Mouse (Mus musculus): ENCODE results near the gene Vti1b. TPM values are rescaled to one million over a fixed set of nuclear protein-coding genes. Genes with fewer than 3 reads are reported as not detected.
"Not testable (repeated sequence)": the region's sequence is repeated elsewhere in the genome, so short reads cannot be mapped to it uniquely, and the experiment has no call there.

Gene Vti1b
- polyA plus RNA-seq, 1 experiment from 2014 or later = 30.6 TPM

DNA sequence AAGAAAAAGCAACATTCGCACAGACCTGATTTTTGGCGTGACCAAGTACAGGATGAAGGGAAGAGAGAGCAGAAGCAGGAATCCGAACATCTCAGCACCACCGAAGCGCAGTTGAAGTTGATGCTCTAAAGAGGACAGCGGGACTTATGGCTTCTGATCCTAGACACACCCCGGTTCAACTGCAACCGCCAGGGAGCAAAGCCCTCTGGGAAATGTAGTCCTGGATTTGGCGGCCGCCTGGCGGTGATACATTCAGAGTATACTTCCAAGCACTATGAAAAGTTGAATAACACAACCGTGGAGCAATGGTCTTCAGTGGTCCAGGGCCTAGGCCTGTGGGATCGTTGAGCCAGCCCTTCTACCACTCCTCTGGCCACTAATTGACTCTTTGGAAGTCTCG, 19.2 kb upstream of the Vti1b start:
- peak overlapping the region; percentile 71 for H3K27ac ChIP-seq (ENCODE audit: low read length)
- whole genome bisulfite sequencing (ENCODE audit: insufficient replicate concordance) = 4% methylated on average over 14 of the region's 14 CpGs
- H3K4me1 ChIP-seq (ENCODE audit: control insufficient read depth, low read depth, low read length) = peaks cover 15% of the 10 kb centered on the region
- ATAC-seq (ENCODE audit: low read depth) = peak; percentile 77
- H3K27me3 ChIP-seq (ENCODE audit: control insufficient read depth, insufficient read depth, low read depth, low read length) = no peaks in the 10 kb centered on the region
- peak overlapping the region; percentile 68 for H3K4me3 ChIP-seq (ENCODE audit: low read depth, low read length)
- peaks cover 5% of the 10 kb centered on the region for H3K36me3 ChIP-seq (ENCODE audit: control insufficient read depth, insufficient read depth)
- H3K9me3 ChIP-seq (replicated peaks; ENCODE audit: control insufficient read depth, low read length) = no peaks in the 10 kb centered on the region
- peak overlapping the region; percentile 95 for H3K4me2 ChIP-seq (ENCODE audit: low read depth, low read length)
- H3K9ac ChIP-seq (ENCODE audit: low read depth, low read length) = peak overlapping the region; percentile 71

DNA sequence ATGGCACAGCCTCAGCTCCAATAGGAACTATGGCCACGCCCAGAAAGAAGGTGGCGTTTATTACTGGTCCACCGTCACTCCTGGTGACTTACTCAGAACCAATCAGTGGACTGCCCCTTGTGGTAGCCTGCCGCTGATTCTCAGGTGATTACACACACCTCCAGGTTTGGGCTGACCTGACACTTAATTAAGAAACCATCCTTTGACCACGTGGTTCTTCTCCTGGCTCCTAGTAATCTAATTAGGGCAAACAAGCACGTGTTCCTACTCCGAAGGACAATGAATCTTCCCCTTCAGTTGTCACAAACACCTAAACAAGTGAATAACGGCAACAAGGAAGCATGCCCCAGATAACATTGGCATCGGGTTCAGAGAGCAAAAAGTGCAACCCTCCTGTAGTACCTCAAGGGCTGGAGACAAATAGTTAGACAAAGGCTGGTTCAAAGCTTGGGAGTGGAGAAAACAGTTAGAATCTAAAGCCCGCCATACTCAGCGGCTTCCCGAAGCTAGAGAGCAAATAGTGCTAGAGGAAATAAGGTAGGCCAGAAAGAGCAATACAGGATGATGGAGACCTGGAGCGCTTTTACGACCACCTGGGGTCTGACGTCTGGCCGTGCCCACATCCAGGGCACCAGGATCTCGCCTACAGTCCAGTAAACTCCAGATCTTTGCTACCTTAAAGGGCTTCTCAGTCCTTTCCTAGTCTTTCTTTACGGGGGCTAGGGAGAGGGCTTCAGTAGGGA, 18.6 kb upstream of the Vti1b start:
- Histone ChIP-seq H3K4me1 (ENCODE audit: control insufficient read depth, low read depth, low read length) (peaks cover 15% of the 10 kb centered on the region), H3K27ac (ENCODE audit: low read length) (peak overlapping the region; percentile 71), H3K4me3 (ENCODE audit: low read depth, low read length) (peak overlapping the region; percentile 68), H3K9me3 (replicated peaks; ENCODE audit: control insufficient read depth, low read length) (no peaks in the 10 kb centered on the region), H3K9ac (ENCODE audit: low read depth, low read length) (peak overlapping the region; percentile 71), H3K36me3 (ENCODE audit: control insufficient read depth, insufficient read depth) (peaks cover 6% of the 10 kb centered on the region), H3K4me2 (ENCODE audit: low read depth, low read length) (peak overlapping the region; percentile 95), H3K27me3 (ENCODE audit: control insufficient read depth, insufficient read depth, low read depth, low read length) (no peaks in the 10 kb centered on the region)
- 1% methylated on average over 18 of the region's 18 CpGs for WGBS (ENCODE audit: insufficient replicate concordance)
- peak; percentile 97 for ATAC-seq (ENCODE audit: low read depth)

DNA sequence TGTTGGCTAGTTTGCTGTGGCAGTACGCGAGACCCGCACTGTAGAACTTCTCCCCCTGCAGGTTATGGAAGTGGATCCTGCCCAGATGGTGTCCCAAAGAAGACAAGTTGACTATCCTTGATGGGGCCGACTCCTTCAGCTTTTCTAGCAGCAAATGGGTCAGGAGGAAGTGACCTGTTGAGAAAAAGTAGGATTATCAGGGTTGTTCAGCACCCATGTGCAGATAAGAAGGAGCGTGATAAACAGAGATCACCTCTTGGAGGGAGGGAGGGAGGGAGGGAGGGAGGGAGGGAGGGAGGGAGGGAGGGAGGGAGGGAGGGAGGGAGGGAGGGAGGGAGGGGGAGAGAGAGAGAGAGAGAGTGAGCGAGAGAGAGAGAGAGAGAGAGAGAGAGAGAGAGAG, 12.7 kb upstream of the Vti1b start:
- H3K27me3 ChIP-seq (ENCODE audit: control insufficient read depth, insufficient read depth, low read depth, low read length); H3K9ac ChIP-seq (ENCODE audit: low read depth, low read length); ATAC-seq (ENCODE audit: low read depth); H3K9me3 ChIP-seq (replicated peaks; ENCODE audit: control insufficient read depth, low read length); H3K4me1 ChIP-seq (ENCODE audit: control insufficient read depth, low read depth, low read length); H3K4me2 ChIP-seq (ENCODE audit: low read depth, low read length); H3K27ac ChIP-seq (ENCODE audit: low read length); H3K4me3 ChIP-seq (ENCODE audit: low read depth, low read length): not testable (repeated sequence)
- 71% methylated on average over 5 of the region's 6 CpGs for WGBS (ENCODE audit: insufficient replicate concordance)
- H3K36me3 ChIP-seq (ENCODE audit: control insufficient read depth, insufficient read depth) = peaks cover 30% of the 10 kb centered on the region

DNA sequence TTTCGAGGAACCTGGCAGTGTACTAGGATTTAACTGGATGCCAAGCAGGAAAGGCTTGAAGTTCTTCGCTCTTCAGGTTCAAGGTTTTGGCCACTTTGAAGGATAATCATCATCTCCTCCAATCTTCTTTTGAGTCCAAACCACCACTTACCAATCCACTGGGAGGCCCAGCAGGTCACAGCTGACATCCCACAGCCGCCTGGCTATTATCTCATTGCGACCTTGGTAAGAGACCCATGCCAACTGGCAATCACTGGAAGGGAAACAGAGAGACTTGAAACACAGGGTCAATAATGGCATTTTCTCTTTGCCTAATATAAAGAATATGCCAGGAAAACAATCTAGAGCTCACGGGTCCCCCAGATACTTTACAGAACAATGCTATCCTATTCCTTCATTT, 3.5 kb upstream of the Vti1b start:
- no peaks in the 10 kb centered on the region for H3K9me3 ChIP-seq (replicated peaks; ENCODE audit: control insufficient read depth, low read length)
- 87% methylated on average over 5 of the region's 5 CpGs for WGBS (ENCODE audit: insufficient replicate concordance)
- no peak overlapping the region for H3K27ac ChIP-seq (ENCODE audit: low read length)
- no peak overlapping the region for H3K4me3 ChIP-seq (ENCODE audit: low read depth, low read length)
- H3K4me1 ChIP-seq (ENCODE audit: control insufficient read depth, low read depth, low read length) = peaks cover 18% of the 10 kb centered on the region
- no peak for ATAC-seq (ENCODE audit: low read depth)
- H3K9ac ChIP-seq (ENCODE audit: low read depth, low read length) = no peak overlapping the region
- H3K36me3 ChIP-seq (ENCODE audit: control insufficient read depth, insufficient read depth) = peaks cover 6% of the 10 kb centered on the region
- no peak overlapping the region for H3K4me2 ChIP-seq (ENCODE audit: low read depth, low read length)
- no peaks in the 10 kb centered on the region for H3K27me3 ChIP-seq (ENCODE audit: control insufficient read depth, insufficient read depth, low read depth, low read length)

DNA sequence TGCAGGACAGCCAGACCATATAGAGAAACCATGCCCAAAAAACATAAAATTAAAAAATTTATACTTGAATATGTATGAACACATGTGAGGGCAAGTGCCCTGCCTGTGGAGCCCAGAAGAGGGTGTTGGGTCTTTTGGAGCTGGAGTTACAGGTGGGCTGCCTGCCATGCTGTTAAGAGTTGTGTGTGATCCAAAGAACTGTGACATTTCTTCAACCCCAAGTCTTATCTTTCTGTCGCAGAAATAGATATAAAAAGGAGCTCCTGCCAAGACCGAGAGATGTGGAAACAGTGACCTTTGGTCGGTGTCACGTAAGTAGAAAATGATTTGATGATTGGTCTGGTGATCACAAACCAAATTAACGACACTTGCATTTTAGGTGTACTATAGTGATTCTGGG, 1.3 kb upstream of the Vti1b start:
- Histone ChIP-seq H3K4me2 (ENCODE audit: low read depth, low read length) (peak overlapping the region; percentile 33; the same call in 1 of the 2 replicates), H3K4me1 (ENCODE audit: control insufficient read depth, low read depth, low read length) (peaks cover 18% of the 10 kb centered on the region), H3K27ac (ENCODE audit: low read length) (peak overlapping the region; percentile 71), H3K36me3 (ENCODE audit: control insufficient read depth, insufficient read depth) (peaks cover 6% of the 10 kb centered on the region), H3K9ac (ENCODE audit: low read depth, low read length) (no peak overlapping the region), H3K4me3 (ENCODE audit: low read depth, low read length) (no peak overlapping the region), H3K9me3 (replicated peaks; ENCODE audit: control insufficient read depth, low read length) (no peaks in the 10 kb centered on the region), H3K27me3 (ENCODE audit: control insufficient read depth, insufficient read depth, low read depth, low read length) (no peaks in the 10 kb centered on the region)
- ATAC-seq (ENCODE audit: low read depth) = no peak
- WGBS (ENCODE audit: insufficient replicate concordance) = 21% methylated on average over 5 of the region's 5 CpGs

DNA sequence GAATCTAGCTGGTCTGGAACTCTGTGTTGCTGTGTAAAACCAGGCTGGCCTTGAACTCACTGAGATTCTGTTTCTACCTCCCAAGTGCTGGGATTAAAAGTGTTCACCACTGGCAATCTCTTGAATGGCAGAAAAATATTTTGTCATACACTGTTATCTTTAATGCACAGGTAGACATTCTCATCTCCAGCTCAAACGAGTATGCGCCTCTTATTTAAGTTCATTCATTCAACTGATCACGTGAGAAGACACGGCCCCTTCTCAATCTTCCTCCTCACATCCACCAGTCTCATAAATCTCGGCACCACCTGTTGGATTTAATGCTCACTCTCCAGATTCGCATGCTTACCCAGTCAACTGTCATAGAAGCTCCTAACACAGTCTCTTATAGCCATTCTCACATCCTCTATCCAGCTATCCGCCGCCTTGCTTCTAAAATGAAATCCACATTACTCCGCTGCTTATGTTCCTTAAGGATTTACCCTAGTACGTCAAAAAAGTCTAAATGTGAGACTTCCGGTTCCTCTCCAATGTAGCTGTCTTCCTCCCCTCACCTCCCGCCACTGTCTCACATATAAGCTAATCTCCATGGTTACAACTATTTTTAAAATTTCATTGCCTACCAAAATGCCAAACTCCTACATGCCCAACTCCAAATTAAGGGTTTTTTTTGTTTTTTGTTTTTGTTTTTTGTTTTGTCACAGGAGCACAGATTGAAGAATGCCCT, 1.0 kb downstream of the Vti1b start:
- Histone ChIP-seq H3K36me3 (ENCODE audit: control insufficient read depth, insufficient read depth) (peaks cover 6% of the 10 kb centered on the region), H3K9ac (ENCODE audit: low read depth, low read length) (peak overlapping the region; percentile 85), H3K4me3 (ENCODE audit: low read depth, low read length) (peak overlapping the region; percentile 98), H3K27ac (ENCODE audit: low read length) (peak overlapping the region; percentile 94; the same call in 1 of the 2 replicates), H3K27me3 (ENCODE audit: control insufficient read depth, insufficient read depth, low read depth, low read length) (no peaks in the 10 kb centered on the region), H3K9me3 (replicated peaks; ENCODE audit: control insufficient read depth, low read length) (no peaks in the 10 kb centered on the region), H3K4me1 (ENCODE audit: control insufficient read depth, low read depth, low read length) (peaks cover 18% of the 10 kb centered on the region), H3K4me2 (ENCODE audit: low read depth, low read length) (peak overlapping the region; percentile 90)
- WGBS (ENCODE audit: insufficient replicate concordance) = 26% methylated on average over 12 of the region's 12 CpGs
- ATAC-seq (ENCODE audit: low read depth) = no peak

DNA sequence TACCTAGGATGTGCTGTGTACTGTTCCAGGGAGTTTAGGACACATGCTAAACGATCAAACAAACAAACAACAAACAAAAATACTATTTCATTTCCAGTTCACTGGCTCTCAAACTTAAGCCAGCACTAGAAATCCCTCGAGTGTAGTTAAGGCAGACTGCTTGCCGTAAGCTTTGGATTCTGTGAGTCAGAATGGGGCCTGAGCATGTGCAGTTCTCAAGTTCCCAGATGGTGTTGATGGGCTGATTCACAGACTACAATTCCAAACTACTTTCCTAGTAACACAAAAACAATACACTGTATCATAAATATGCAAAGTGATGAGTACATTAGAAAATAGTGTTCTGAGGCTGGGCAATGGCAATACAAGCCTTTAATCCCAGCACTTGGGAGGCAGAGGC, 2.0 kb downstream of the Vti1b start:
- Histone ChIP-seq H3K27ac (ENCODE audit: low read length) (no peak overlapping the region; the same call in 1 of the 2 replicates), H3K4me3 (ENCODE audit: low read depth, low read length) (no peak overlapping the region), H3K9ac (ENCODE audit: low read depth, low read length) (no peak overlapping the region), H3K9me3 (replicated peaks; ENCODE audit: control insufficient read depth, low read length) (no peaks in the 10 kb centered on the region), H3K36me3 (ENCODE audit: control insufficient read depth, insufficient read depth) (peaks cover 2% of the 10 kb centered on the region; the same call in 1 of the 2 replicates), H3K27me3 (ENCODE audit: control insufficient read depth, insufficient read depth, low read depth, low read length) (no peaks in the 10 kb centered on the region), H3K4me2 (ENCODE audit: low read depth, low read length) (no peak overlapping the region), H3K4me1 (ENCODE audit: control insufficient read depth, low read depth, low read length) (peaks cover 18% of the 10 kb centered on the region)
- WGBS (ENCODE audit: insufficient replicate concordance) = 73% methylated on average over 3 of the region's 3 CpGs
- no peak for ATAC-seq (ENCODE audit: low read depth)

DNA sequence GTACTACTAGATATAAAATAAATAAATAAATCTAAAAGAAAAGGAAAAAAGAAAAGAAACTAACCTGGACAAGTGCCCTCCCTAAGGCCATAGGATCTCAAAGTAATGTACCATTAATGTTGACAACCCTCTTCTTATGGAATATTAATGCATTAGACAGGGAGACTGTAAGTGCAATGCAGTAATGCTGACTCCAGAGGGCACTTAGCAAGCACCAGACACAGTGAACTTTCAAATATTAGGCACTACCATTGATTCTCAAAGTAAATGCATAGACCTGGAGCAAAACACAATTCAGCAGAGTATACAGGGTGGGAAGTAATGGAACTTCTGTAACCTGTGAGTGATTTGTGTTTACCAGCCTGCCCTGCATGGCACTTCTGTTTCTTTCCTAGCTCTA, 3.3 kb downstream of the Vti1b start:
- no peaks in the 10 kb centered on the region for H3K9me3 ChIP-seq (replicated peaks; ENCODE audit: control insufficient read depth, low read length)
- ATAC-seq (ENCODE audit: low read depth) = no peak
- H3K4me1 ChIP-seq (ENCODE audit: control insufficient read depth, low read depth, low read length) = peaks cover 18% of the 10 kb centered on the region
- no peaks in the 10 kb centered on the region for H3K27me3 ChIP-seq (ENCODE audit: control insufficient read depth, insufficient read depth, low read depth, low read length)
- no peak overlapping the region for H3K4me2 ChIP-seq (ENCODE audit: low read depth, low read length)
- H3K27ac ChIP-seq (ENCODE audit: low read length) = no peak overlapping the region
- H3K9ac ChIP-seq (ENCODE audit: low read depth, low read length) = no peak overlapping the region
- no peak overlapping the region for H3K4me3 ChIP-seq (ENCODE audit: low read depth, low read length)
- H3K36me3 ChIP-seq (ENCODE audit: control insufficient read depth, insufficient read depth) = 0 out of 2 replicates have a peak, but pooled peaks cover 4% of the 10 kb centered on the region

DNA sequence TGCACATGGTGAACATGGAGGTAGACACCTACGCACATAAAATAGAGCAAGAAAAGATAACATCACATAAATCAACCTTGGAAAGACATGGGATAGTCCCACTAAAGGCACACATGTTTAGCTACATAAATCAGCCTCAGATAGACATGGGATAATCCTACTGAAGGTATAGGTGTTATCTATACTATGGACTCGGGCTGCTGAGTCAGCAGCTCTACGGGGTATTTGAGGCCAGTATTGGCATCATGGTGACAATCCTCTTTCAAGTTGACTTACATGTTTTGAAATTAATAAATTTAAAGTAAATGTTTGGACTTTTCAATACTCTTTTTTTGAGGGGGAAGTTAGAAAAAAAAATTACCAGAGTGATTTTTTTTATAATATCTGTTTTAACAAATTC, 9.6 kb downstream of the Vti1b start:
- peaks cover 11% of the 10 kb centered on the region; the same call in 1 of the 2 replicates for H3K36me3 ChIP-seq (ENCODE audit: control insufficient read depth, insufficient read depth)
- H3K4me2 ChIP-seq (ENCODE audit: low read depth, low read length) = no peak overlapping the region
- 76% methylated on average over 3 of the region's 3 CpGs for WGBS (ENCODE audit: insufficient replicate concordance)
- ATAC-seq (ENCODE audit: low read depth) = no peak
- H3K27ac ChIP-seq (ENCODE audit: low read length) = no peak overlapping the region
- no peak overlapping the region for H3K4me3 ChIP-seq (ENCODE audit: low read depth, low read length)
- no peak overlapping the region for H3K9ac ChIP-seq (ENCODE audit: low read depth, low read length)
- no peaks in the 10 kb centered on the region for H3K27me3 ChIP-seq (ENCODE audit: control insufficient read depth, insufficient read depth, low read depth, low read length)
- H3K4me1 ChIP-seq (ENCODE audit: control insufficient read depth, low read depth, low read length) = no peaks in the 10 kb centered on the region
- no peaks in the 10 kb centered on the region for H3K9me3 ChIP-seq (replicated peaks; ENCODE audit: control insufficient read depth, low read length)
